Mouse (Mus musculus): ENCODE results near the gene Ppp1r27. TPM values are rescaled to one million over a fixed set of nuclear protein-coding genes. Genes with fewer than 3 reads are reported as not detected.

Gene Ppp1r27
- not detected in 2 replicates for total RNA-seq (2012; rRNA removed)

- H3K4me3 ChIP-seq (ENCODE audit: insufficient read depth in 1 of 2, low read depth in 1 of 2, low read length in 2 of 2, poor library complexity in 1 of 2, severe bottlenecking in 1 of 2) = peak within 1 kb of the TSS; percentile 74 to 76
- peak within 1 kb of the TSS; percentile 80 for H3K9ac ChIP-seq (ENCODE audit: insufficient read depth, low read depth, low read length, poor library complexity, severe bottlenecking)
- no peaks in the 10 kb centered on the region; the same call in 1 of the 2 replicates for H3K36me3 ChIP-seq (ENCODE audit: control insufficient read depth, insufficient read depth, low read length, poor library complexity, severe bottlenecking)
- no peaks in the 10 kb centered on the region for H3K9me3 ChIP-seq (ENCODE audit: control insufficient read depth, insufficient read depth, low read depth, low read length)
- in situ Hi-C loops (cut with MboI; ENCODE audit: low sequenced_read_pairs in 2 of 2, unreplicated experiment in 2 of 2) = no loop called here
- TF ChIP-seq ZC3H11A (IDR thresholded peaks at IDR 0.05; ENCODE audit: borderline replicate concordance, low read depth, low read length) (no peak), ZNF384 (IDR thresholded peaks at IDR 0.05; ENCODE audit: low read depth, low read length) (no peak), CHD2 (IDR thresholded peaks at IDR 0.05; ENCODE audit: low read depth, low read length) (no peak), HCFC1 (IDR thresholded peaks at IDR 0.05; ENCODE audit: borderline replicate concordance, insufficient read depth, low read length) (no peak), MAFK (IDR thresholded peaks at IDR 0.05; ENCODE audit: insufficient read depth, low read depth, low read length) (no peak)
- H3K27ac ChIP-seq (ENCODE audit: insufficient read depth, low read depth, low read length, poor library complexity, severe bottlenecking) = no peak within 1 kb of the TSS
- peaks cover 0 to 9% of the 10 kb centered on the region in 2 experiments; a peak in 3 of 4 replicates for H3K4me1 ChIP-seq (ENCODE audit: control insufficient read depth in 2 of 2, insufficient read depth in 2 of 2, low read length in 2 of 2, poor library complexity in 1 of 2)
- DNase-seq (ENCODE audit: low read depth, low spot score) = no peak
These were observed at the start of gene Ppp1r27 for GRCm38 (mm10) chr11:120550810-120551440. Ppp1r27 (minus strand) TSS chr11:120551132.

GRCm38 (mm10) chr11:120600716-120601115 is 49.8 kb upstream of the Ppp1r27 start:
- H3K27ac ChIP-seq (ENCODE audit: insufficient read depth, low read depth, low read length, poor library complexity, severe bottlenecking) = no peak overlapping the region
- TF ChIP-seq MAFK (IDR thresholded peaks at IDR 0.05; ENCODE audit: insufficient read depth, low read depth, low read length) (no peak), HCFC1 (IDR thresholded peaks at IDR 0.05; ENCODE audit: borderline replicate concordance, insufficient read depth, low read length) (no peak), CHD2 (IDR thresholded peaks at IDR 0.05; ENCODE audit: low read depth, low read length) (no peak), ZC3H11A (IDR thresholded peaks at IDR 0.05; ENCODE audit: borderline replicate concordance, low read depth, low read length) (no peak), ZNF384 (IDR thresholded peaks at IDR 0.05; ENCODE audit: low read depth, low read length) (no peak)
- peaks cover 4 to 7% of the 10 kb centered on the region in 2 experiments; a peak in 3 of 4 replicates for H3K4me1 ChIP-seq (ENCODE audit: control insufficient read depth in 2 of 2, insufficient read depth in 2 of 2, low read length in 2 of 2, poor library complexity in 1 of 2)
- no peak overlapping the region for H3K9ac ChIP-seq (ENCODE audit: insufficient read depth, low read depth, low read length, poor library complexity, severe bottlenecking)
- H3K36me3 ChIP-seq (ENCODE audit: control insufficient read depth, insufficient read depth, low read length, poor library complexity, severe bottlenecking) = peaks cover 32% of the 10 kb centered on the region
- no peaks in the 10 kb centered on the region for H3K9me3 ChIP-seq (ENCODE audit: control insufficient read depth, insufficient read depth, low read depth, low read length)
- in situ Hi-C loops (cut with MboI; ENCODE audit: low sequenced_read_pairs in 2 of 2, unreplicated experiment in 2 of 2) = no loop called here
- no peak overlapping the region for H3K4me3 ChIP-seq (ENCODE audit: insufficient read depth in 1 of 2, low read depth in 1 of 2, low read length in 2 of 2, poor library complexity in 1 of 2, severe bottlenecking in 1 of 2)
- no peak for DNase-seq (ENCODE audit: low read depth, low spot score)

GRCm38 (mm10) chr11:120598990-120599549 is 48.1 kb upstream of the Ppp1r27 start:
- no peak for DNase-seq (ENCODE audit: low read depth, low spot score)
- peak overlapping the region; percentile 74 to 87 for H3K4me3 ChIP-seq (ENCODE audit: insufficient read depth in 1 of 2, low read depth in 1 of 2, low read length in 2 of 2, poor library complexity in 1 of 2, severe bottlenecking in 1 of 2)
- in situ Hi-C loops (cut with MboI; ENCODE audit: low sequenced_read_pairs in 2 of 2, unreplicated experiment in 2 of 2) = no loop called here
- peaks cover 42% of the 10 kb centered on the region for H3K36me3 ChIP-seq (ENCODE audit: control insufficient read depth, insufficient read depth, low read length, poor library complexity, severe bottlenecking)
- peak overlapping the region; percentile 67; the same call in 1 of the 2 replicates for H3K27ac ChIP-seq (ENCODE audit: insufficient read depth, low read depth, low read length, poor library complexity, severe bottlenecking)
- peak overlapping the region; percentile 84 for H3K9ac ChIP-seq (ENCODE audit: insufficient read depth, low read depth, low read length, poor library complexity, severe bottlenecking)
- H3K4me1 ChIP-seq (ENCODE audit: control insufficient read depth in 2 of 2, insufficient read depth in 2 of 2, low read length in 2 of 2, poor library complexity in 1 of 2) = peaks cover 4 to 7% of the 10 kb centered on the region in 2 experiments; a peak in 3 of 4 replicates
- TF ChIP-seq MAFK (IDR thresholded peaks at IDR 0.05; ENCODE audit: insufficient read depth, low read depth, low read length) = no peak
- TF ChIP-seq CHD2 (IDR thresholded peaks at IDR 0.05; ENCODE audit: low read depth, low read length) = no peak
- no peak for TF ChIP-seq ZC3H11A (IDR thresholded peaks at IDR 0.05; ENCODE audit: borderline replicate concordance, low read depth, low read length)
- TF ChIP-seq ZNF384 (IDR thresholded peaks at IDR 0.05; ENCODE audit: low read depth, low read length) = no peak
- no peak for TF ChIP-seq HCFC1 (IDR thresholded peaks at IDR 0.05; ENCODE audit: borderline replicate concordance, insufficient read depth, low read length)
- H3K9me3 ChIP-seq (ENCODE audit: control insufficient read depth, insufficient read depth, low read depth, low read length) = no peaks in the 10 kb centered on the region

- in situ Hi-C loops (cut with MboI; ENCODE audit: low sequenced_read_pairs in 2 of 2, unreplicated experiment in 2 of 2) = no loop called here
- TF ChIP-seq MAFK (IDR thresholded peaks at IDR 0.05; ENCODE audit: insufficient read depth, low read depth, low read length) (no peak), ZC3H11A (IDR thresholded peaks at IDR 0.05; ENCODE audit: borderline replicate concordance, low read depth, low read length) (no peak), HCFC1 (IDR thresholded peaks at IDR 0.05; ENCODE audit: borderline replicate concordance, insufficient read depth, low read length) (no peak), CHD2 (IDR thresholded peaks at IDR 0.05; ENCODE audit: low read depth, low read length) (no peak), ZNF384 (IDR thresholded peaks at IDR 0.05; ENCODE audit: low read depth, low read length) (no peak)
- Histone ChIP-seq H3K36me3 (ENCODE audit: control insufficient read depth, insufficient read depth, low read length, poor library complexity, severe bottlenecking) (peaks cover 43% of the 10 kb centered on the region), H3K4me3 (ENCODE audit: insufficient read depth in 1 of 2, low read depth in 1 of 2, low read length in 2 of 2, poor library complexity in 1 of 2, severe bottlenecking in 1 of 2) (peak within 1 kb of the TSS; percentile 86 to 87), H3K4me1 (ENCODE audit: control insufficient read depth in 2 of 2, insufficient read depth in 2 of 2, low read length in 2 of 2, poor library complexity in 1 of 2) (peaks cover 4 to 7% of the 10 kb centered on the region in 2 experiments; a peak in 3 of 4 replicates), H3K27ac (ENCODE audit: insufficient read depth, low read depth, low read length, poor library complexity, severe bottlenecking) (peak within 1 kb of the TSS; percentile 78), H3K9me3 (ENCODE audit: control insufficient read depth, insufficient read depth, low read depth, low read length) (no peaks in the 10 kb centered on the region), H3K9ac (ENCODE audit: insufficient read depth, low read depth, low read length, poor library complexity, severe bottlenecking) (peak within 1 kb of the TSS; percentile 95)
- peak; percentile 90 for DNase-seq (ENCODE audit: low read depth, low spot score)
These were observed 47.5 kb upstream of the Ppp1r27 start, which contains the start of the genes Alyref and Anapc11 for GRCm38 (mm10) chr11:120598283-120598989. Alyref (minus strand) TSS chr11:120598365. Anapc11 (plus strand) TSS chr11:120598421.
